Comparison of ENCODE assay signal across 8 mouse cellular contexts in the genomic region with DNA sequence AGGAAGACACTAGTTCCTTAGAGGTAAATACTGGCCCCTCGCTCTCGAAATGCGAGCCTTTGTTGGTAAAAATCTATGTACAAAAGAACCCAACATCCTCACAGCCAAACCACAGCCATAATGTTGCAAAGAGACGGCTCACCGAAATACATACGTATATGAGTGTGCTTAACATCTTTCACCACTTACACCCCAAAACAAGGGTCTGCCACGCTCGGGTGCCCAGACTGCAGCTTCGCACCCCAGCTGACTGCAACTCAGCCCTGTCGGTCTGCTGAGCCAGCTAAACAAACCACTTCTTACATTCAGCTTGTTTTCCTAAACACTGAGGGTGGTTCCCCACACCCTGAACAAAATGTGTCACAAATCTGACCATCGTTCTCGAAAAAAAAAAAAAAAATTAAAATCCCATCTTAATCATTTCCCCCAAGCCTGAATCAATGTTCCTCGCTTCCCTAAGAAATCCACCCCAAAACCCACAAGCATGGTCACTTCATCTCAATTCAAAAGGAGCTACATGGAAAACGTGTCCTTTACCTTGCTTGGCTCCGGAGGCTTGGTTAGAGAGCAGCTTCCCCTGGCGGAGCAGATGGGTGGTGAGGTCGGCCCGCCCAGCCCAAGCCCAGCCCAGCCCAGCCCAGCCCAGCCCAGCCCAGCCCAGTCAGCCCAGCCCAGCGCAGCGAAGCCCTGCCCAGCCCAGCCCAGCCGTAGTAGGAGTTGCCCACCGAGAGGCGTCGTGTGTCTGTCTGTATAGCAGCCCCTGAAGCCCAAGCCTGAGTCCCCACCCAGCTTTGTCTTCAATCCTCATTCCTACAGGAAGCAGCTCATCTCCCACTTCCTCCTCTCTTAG. TPM values are rescaled to one million over a fixed set of nuclear protein-coding genes. Genes with fewer than 3 reads are reported as not detected.
DNase-seq lines count a peak whose midpoint lies in the region; ATAC-seq lines count a peak whose summit lies in the region.

No protein-coding gene starts in this region.

- peak; percentile 66 to 73 for DNase-seq in urinary bladder, postnatal 4 days (ENCODE audit: low spot score in 2 of 2)
- no peak for DNase-seq in urinary bladder, postnatal 25 days (ENCODE audit: low spot score)
- DNase-seq in embryo, embryonic 10.5 days (ENCODE audit: low spot score) = peak; percentile 91
- peak; percentile 61 to 76 for DNase-seq in gastrocnemius, postnatal 4 days (ENCODE audit: low spot score in 2 of 2)
- peak; percentile 87 for DNase-seq in limb, embryonic 11.5 days (ENCODE audit: low spot score)
- DNase-seq in midbrain, embryonic 11.5 days (ENCODE audit: low spot score, missing footprints) = peak; percentile 96
- DNase-seq in right cerebral cortex, postnatal 4 days = peak; percentile 75

- H3K9me3 ChIP-seq in intestine, embryonic 15.5 days = no peaks in the 10 kb centered on the region
- no peaks in the 10 kb centered on the region for H3K9me3 ChIP-seq in limb, embryonic 11.5 days (ENCODE audit: control insufficient read depth, low read length)
- H3K9me3 ChIP-seq in midbrain, embryonic 11.5 days (ENCODE audit: control insufficient read depth, low read length) = no peaks in the 10 kb centered on the region

- peak overlapping the region; percentile 56 for H3K9ac ChIP-seq in intestine, embryonic 15.5 days
- H3K9ac ChIP-seq in limb, embryonic 11.5 days (ENCODE audit: low read length) = peak overlapping the region; percentile 77
- peak overlapping the region; percentile 85 for H3K9ac ChIP-seq in midbrain, embryonic 11.5 days (ENCODE audit: low read length)

- ATAC-seq in intestine, embryonic 15.5 days = peak; percentile 98
- peak; percentile 94 for ATAC-seq in limb, embryonic 11.5 days (ENCODE audit: insufficient number of reproducible peaks, low FRiP score, low TSS enrichment, low read depth)
- ATAC-seq in midbrain, embryonic 11.5 days (ENCODE audit: low FRiP score) = peak; percentile 98

- peaks cover 13% of the 10 kb centered on the region for H3K4me1 ChIP-seq in intestine, embryonic 15.5 days (replicated peaks)
- peaks cover 8% of the 10 kb centered on the region for H3K4me1 ChIP-seq in limb, embryonic 11.5 days (ENCODE audit: control insufficient read depth, insufficient read depth, low read length)
- H3K4me1 ChIP-seq in midbrain, embryonic 11.5 days (ENCODE audit: control insufficient read depth, insufficient read depth, low read length) = peaks cover 18% of the 10 kb centered on the region

- peak overlapping the region; percentile 86 for H3K27ac ChIP-seq in intestine, embryonic 15.5 days
- peak overlapping the region; percentile 91 for H3K27ac ChIP-seq in limb, embryonic 11.5 days (replicated peaks; ENCODE audit: low read depth, low read length)
- H3K27ac ChIP-seq in midbrain, embryonic 11.5 days (ENCODE audit: low read depth, low read length) = peak overlapping the region; percentile 94

- WGBS in intestine, embryonic 15.5 days = 2% methylated on average over 24 of the region's 24 CpGs
- WGBS in limb, embryonic 11.5 days = 1% methylated on average over 24 of the region's 24 CpGs
- 1% methylated on average over 24 of the region's 24 CpGs for WGBS in midbrain, embryonic 11.5 days

- H3K27me3 ChIP-seq in intestine, embryonic 15.5 days (replicated peaks) = no peaks in the 10 kb centered on the region
- no peaks in the 10 kb centered on the region for H3K27me3 ChIP-seq in limb, embryonic 11.5 days (ENCODE audit: control insufficient read depth, insufficient read depth, low read length)
- no peaks in the 10 kb centered on the region for H3K27me3 ChIP-seq in midbrain, embryonic 11.5 days (ENCODE audit: control insufficient read depth, insufficient read depth, low read length)

- H3K36me3 ChIP-seq in intestine, embryonic 15.5 days = no peaks in the 10 kb centered on the region
- no peaks in the 10 kb centered on the region; the same call in 1 of the 2 replicates for H3K36me3 ChIP-seq in limb, embryonic 11.5 days (ENCODE audit: control insufficient read depth, insufficient read depth, low read length)
- no peaks in the 10 kb centered on the region for H3K36me3 ChIP-seq in midbrain, embryonic 11.5 days (ENCODE audit: control insufficient read depth, insufficient read depth, low read length)

- H3K4me3 ChIP-seq in intestine, embryonic 15.5 days (replicated peaks) = peak overlapping the region; percentile 43
- peak overlapping the region; percentile 51 for H3K4me3 ChIP-seq in limb, embryonic 11.5 days (ENCODE audit: low read depth, low read length)
- H3K4me3 ChIP-seq in midbrain, embryonic 11.5 days (ENCODE audit: low read depth, low read length) = peak overlapping the region; percentile 55

- H3K4me2 ChIP-seq in intestine, embryonic 15.5 days (replicated peaks) = peak overlapping the region; percentile 78
- peak overlapping the region; percentile 67 for H3K4me2 ChIP-seq in limb, embryonic 11.5 days (ENCODE audit: low read depth, severe bottlenecking)
- peak overlapping the region; percentile 68 for H3K4me2 ChIP-seq in midbrain, embryonic 11.5 days

RNA-seq across cellular contexts. Expression of gene Gng2, which starts 0.8 kb away (rescaled TPM):
- 10 to 100 TPM; 28.0 to 34.7 TPM for total RNA-seq in gastrocnemius, postnatal 4 days (2021)
- polyA plus RNA-seq in intestine, embryonic 15.5 days (2015; fragmentation: Nextera tagmentation; extraction: Ambion mirVana) = 52.1 and 55.7 TPM in 2 replicates
- polyA plus RNA-seq in limb, embryonic 11.5 days (2014; fragmentation: Nextera tagmentation; extraction: Ambion mirVana) = 69.7 and 73.9 TPM in 2 replicates
- polyA plus RNA-seq in midbrain, embryonic 11.5 days (2014; fragmentation: Nextera tagmentation; extraction: Ambion mirVana) = 134 and 152 TPM in 2 replicates
